Mouse (Mus musculus): ENCODE results near the gene Trpm6.
A peak's percentile ranks its signal among the peaks of the same experiment; 100 is the strongest.

The Trpm6 gene

GRCm38 (mm10) chr19:18771561-18771960, 21.8 kb downstream of the Trpm6 start:
- DNase-seq (ENCODE audit: low spot score) = no peak

GRCm38 (mm10) chr19:18772888-18773488, 23.2 kb downstream of the Trpm6 start:
- no peak for DNase-seq (ENCODE audit: low spot score)

GRCm38 (mm10) chr19:18774085-18774484, 24.3 kb downstream of the Trpm6 start:
- no peak for DNase-seq (ENCODE audit: low spot score)

GRCm38 (mm10) chr19:18799646-18800045, 49.9 kb downstream of the Trpm6 start:
- DNase-seq (ENCODE audit: low spot score) = no peak

GRCm38 (mm10) chr19:18811264-18811663, 61.5 kb downstream of the Trpm6 start:
- no peak for DNase-seq (ENCODE audit: low spot score)

GRCm38 (mm10) chr19:18815170-18815569, 65.4 kb downstream of the Trpm6 start:
- DNase-seq (ENCODE audit: low spot score) = no peak

GRCm38 (mm10) chr19:18817425-18817824, 67.6 kb downstream of the Trpm6 start:
- no peak for DNase-seq (ENCODE audit: low spot score)

- no peak for DNase-seq (ENCODE audit: low spot score)
Measured at GRCm38 (mm10) chr19:18828601-18829000, 78.8 kb downstream of the Trpm6 start.

GRCm38 (mm10) chr19:18831196-18831595, 81.4 kb downstream of the Trpm6 start:
- no peak for DNase-seq (ENCODE audit: low spot score)

GRCm38 (mm10) chr19:18834971-18835370, 85.2 kb downstream of the Trpm6 start:
- DNase-seq (ENCODE audit: low spot score) = peak; percentile 13

- no peak for DNase-seq (ENCODE audit: low spot score)
Measured at GRCm38 (mm10) chr19:18841789-18842562, 92.2 kb downstream of the Trpm6 start.

- DNase-seq (ENCODE audit: low spot score) = no peak
Measured at GRCm38 (mm10) chr19:18842626-18843025, 92.8 kb downstream of the Trpm6 start.

GRCm38 (mm10) chr19:18846336-18846735, 96.6 kb downstream of the Trpm6 start:
- DNase-seq (ENCODE audit: low spot score) = no peak

GRCm38 (mm10) chr19:18868311-18868710, 118.5 kb downstream of the Trpm6 start:
- no peak for DNase-seq (ENCODE audit: low spot score)

- peak; percentile 59 for DNase-seq (ENCODE audit: low spot score)
Measured at GRCm38 (mm10) chr19:18872792-18873569, 123.2 kb downstream of the Trpm6 start.

GRCm38 (mm10) chr19:18873709-18874644, 124.2 kb downstream of the Trpm6 start:
- no peak for DNase-seq (ENCODE audit: low spot score)

GRCm38 (mm10) chr19:18879264-18879663, 129.5 kb downstream of the Trpm6 start:
- DNase-seq (ENCODE audit: low spot score) = no peak

GRCm38 (mm10) chr19:18881162-18881561, 131.4 kb downstream of the Trpm6 start:
- no peak for DNase-seq (ENCODE audit: low spot score)

GRCm38 (mm10) chr19:18887646-18888407, 138.0 kb downstream of the Trpm6 start:
- no peak for DNase-seq (ENCODE audit: low spot score)

- DNase-seq (ENCODE audit: low spot score) = no peak
Measured at GRCm38 (mm10) chr19:18888491-18889116, 138.8 kb downstream of the Trpm6 start.

Data from ovary, adult 18-20 months (tissue).